Mouse (Mus musculus) kidney, postnatal 0 days (tissue): ENCODE measurements at regions not wholly inside any gene's neighbourhood (a gene's known extent, or its start where the extent isn't known, plus 50 kb on each side); places are given as distances from the start of the nearest gene placed in this dataset.

Experiments used
- ATAC-seq: fragments of 200-750 bp; cut with Nextera tagmentation; replicated peaks from 2 replicates; pipeline ENCODE4 v1.8.0; 2017; ENCODE audit warnings: low read depth, moderate number of reproducible peaks, moderate TSS enrichment, moderate library complexity; ENCODE audit not compliant: low FRiP score
- DNase-seq: peaks from one replicate; pipeline ENCODE4 v3.0.0-alpha.2; 2016; ENCODE audit warnings: low spot score
- H3K27ac ChIP-seq: fragments of 300-500 bp; sonication (generic); 2 replicates; pipeline ENCODE4 v1.5.1; 2014; ENCODE audit warnings: mild to moderate bottlenecking
- H3K27me3 ChIP-seq: fragments of 300-500 bp; sonication (generic); 2 replicates; pipeline ENCODE4 v1.6.1; 2014; ENCODE audit warnings: low read length, mixed read lengths; ENCODE audit not compliant: insufficient read depth
- H3K36me3 ChIP-seq: fragments of 300-500 bp; sonication (generic); 2 replicates; pipeline ENCODE4 v1.6.1; 2014; ENCODE audit warnings: low read length, mixed read lengths; ENCODE audit not compliant: insufficient read depth
- H3K4me1 ChIP-seq: fragments of 300-500 bp; sonication (generic); replicated peaks from 2 replicates; pipeline ENCODE4 v1.6.1; 2014; ENCODE audit warnings: antibody characterized with exemption, low read length, mixed read lengths; ENCODE audit not compliant: insufficient read depth
- H3K4me2 ChIP-seq: fragments of 300-500 bp; sonication (generic); 2 replicates; pipeline ENCODE4 v1.6.1; 2014; ENCODE audit warnings: mild to moderate bottlenecking, low read length, moderate library complexity, mixed read lengths
- H3K4me3 ChIP-seq: fragments of 300-500 bp; sonication (generic); replicated peaks from 2 replicates; pipeline ENCODE4 v1.5.1; 2014; ENCODE audit warnings: low read depth, low read length
- H3K9ac ChIP-seq: fragments of 300-500 bp; sonication (generic); 2 replicates; pipeline ENCODE4 v1.6.1; 2014; ENCODE audit warnings: low read depth, low read length
- H3K9me3 ChIP-seq: fragments of 300-500 bp; sonication (generic); replicated peaks from 2 replicates; pipeline ENCODE4 v1.6.1; 2016; ENCODE audit warnings: low read length, inconsistent platforms, mixed read lengths
- CTCF ChIP-seq: IDR thresholded peaks from 2 replicates; pipeline ENCODE4 v1.5.1; 2016; ENCODE audit warnings: antibody characterized with exemption, low read depth, mild to moderate bottlenecking, moderate library complexity
- WGBS: fragments of 180-500 bp; shearing (Covaris S2); extraction: QIAGEN DNeasy Blood & Tissue Kit; methylation state at CpG from one replicate; pipeline ENCODE4 v1.1.7; 2014; 5-methylcytosine and 5-hydroxymethylcytosine counted together

GRCm38 (mm10) chr6:143690131-143690530, 523.1 kb downstream of the Etnk1 start:
- WGBS: 87% methylated on average over 9 of the region's 9 CpGs
- no peak overlapping the region for H3K4me3 ChIP-seq

GRCm38 (mm10) chr6:143690866-143691265, 523.8 kb downstream of the Etnk1 start:
- Histone ChIP-seq H3K9me3 (no peaks in the 10 kb centered on the region), H3K9ac (no peak overlapping the region), H3K36me3 (no peaks in the 10 kb centered on the region), H3K27ac (no peak overlapping the region), H3K4me2 (no peak overlapping the region), H3K4me3 (no peak overlapping the region), H3K4me1 (no peaks in the 10 kb centered on the region), H3K27me3 (no peaks in the 10 kb centered on the region)
- no peak for ATAC-seq
- TF ChIP-seq CTCF: no peak
- DNase-seq: no peak
- 62% methylated on average over 6 of the region's 6 CpGs for WGBS

More at GRCm38 (mm10) chr6:143690131-143690530, 523.1 kb downstream of the Etnk1 start:
- Histone ChIP-seq H3K9ac (no peak overlapping the region), H3K9me3 (no peaks in the 10 kb centered on the region), H3K4me2 (no peak overlapping the region), H3K27ac (no peak overlapping the region), H3K4me1 (no peaks in the 10 kb centered on the region), H3K27me3 (no peaks in the 10 kb centered on the region), H3K36me3 (no peaks in the 10 kb centered on the region)
- ATAC-seq: no peak
- DNase-seq: no peak
- TF ChIP-seq CTCF: no peak

GRCm38 (mm10) chr6:143697997-143698396, 531.0 kb downstream of the Etnk1 start:
- H3K27ac ChIP-seq: no peak overlapping the region
- no peak for ATAC-seq
- no peak for DNase-seq
- H3K4me1 ChIP-seq: no peaks in the 10 kb centered on the region
- no peak overlapping the region for H3K9ac ChIP-seq
- H3K4me2 ChIP-seq: no peak overlapping the region
- WGBS: 55% methylated on average over 6 of the region's 6 CpGs
- TF ChIP-seq CTCF: no peak
- H3K36me3 ChIP-seq: no peaks in the 10 kb centered on the region
- no peaks in the 10 kb centered on the region for H3K27me3 ChIP-seq
- H3K9me3 ChIP-seq: no peaks in the 10 kb centered on the region
- no peak overlapping the region for H3K4me3 ChIP-seq

- H3K4me3 ChIP-seq: no peak overlapping the region
- WGBS: 71% methylated on average over 8 of the region's 8 CpGs
- H3K9me3 ChIP-seq: no peaks in the 10 kb centered on the region
- no peak overlapping the region for H3K27ac ChIP-seq
- no peaks in the 10 kb centered on the region for H3K36me3 ChIP-seq
- H3K9ac ChIP-seq: no peak overlapping the region
- H3K4me1 ChIP-seq: no peaks in the 10 kb centered on the region
- no peak overlapping the region for H3K4me2 ChIP-seq
- H3K27me3 ChIP-seq: no peaks in the 10 kb centered on the region
- ATAC-seq (no peak), DNase-seq (no peak)
- TF ChIP-seq CTCF: no peak
Observed at GRCm38 (mm10) chr6:143703984-143704383, 537.0 kb downstream of the Etnk1 start.

GRCm38 (mm10) chr6:143706451-143706850, 539.4 kb downstream of the Etnk1 start:
- no peak overlapping the region for H3K9ac ChIP-seq
- no peaks in the 10 kb centered on the region for H3K27me3 ChIP-seq
- no peaks in the 10 kb centered on the region for H3K4me1 ChIP-seq
- H3K9me3 ChIP-seq: no peaks in the 10 kb centered on the region
- no peak for TF ChIP-seq CTCF
- H3K4me2 ChIP-seq: no peak overlapping the region
- no peak for ATAC-seq
- WGBS: 40% methylated on average over 10 of the region's 10 CpGs
- no peak overlapping the region for H3K27ac ChIP-seq
- H3K4me3 ChIP-seq: no peak overlapping the region
- H3K36me3 ChIP-seq: no peaks in the 10 kb centered on the region
- no peak for DNase-seq

GRCm38 (mm10) chr6:143714461-143714860, 547.4 kb downstream of the Etnk1 start:
- Histone ChIP-seq H3K27ac (no peak overlapping the region), H3K9ac (no peak overlapping the region), H3K9me3 (no peaks in the 10 kb centered on the region), H3K27me3 (no peaks in the 10 kb centered on the region), H3K4me2 (no peak overlapping the region), H3K4me3 (no peak overlapping the region), H3K36me3 (no peaks in the 10 kb centered on the region), H3K4me1 (no peaks in the 10 kb centered on the region)
- TF ChIP-seq CTCF: no peak
- DNase-seq (no peak), ATAC-seq (no peak)
- WGBS: 61% methylated on average over 10 of the region's 10 CpGs

GRCm38 (mm10) chr6:143750074-143750473, 583.1 kb downstream of the Etnk1 start:
- Histone ChIP-seq H3K9me3 (no peaks in the 10 kb centered on the region), H3K9ac (no peak overlapping the region), H3K4me1 (no peaks in the 10 kb centered on the region), H3K4me2 (no peak overlapping the region), H3K36me3 (no peaks in the 10 kb centered on the region), H3K27ac (no peak overlapping the region), H3K27me3 (no peaks in the 10 kb centered on the region), H3K4me3 (no peak overlapping the region)
- DNase-seq (no peak), ATAC-seq (no peak)
- no peak for TF ChIP-seq CTCF
